Mouse (Mus musculus) R1 (cell line): Measurements from ENCODE around the gene Cenpu.

ENCODE experiments used
- DNase-seq: peaks from one replicate; pipeline ENCODE4 v3.0.0-alpha.2; 2018; ENCODE audit warnings: low read depth, low spot score

The Cenpu gene

DNA sequence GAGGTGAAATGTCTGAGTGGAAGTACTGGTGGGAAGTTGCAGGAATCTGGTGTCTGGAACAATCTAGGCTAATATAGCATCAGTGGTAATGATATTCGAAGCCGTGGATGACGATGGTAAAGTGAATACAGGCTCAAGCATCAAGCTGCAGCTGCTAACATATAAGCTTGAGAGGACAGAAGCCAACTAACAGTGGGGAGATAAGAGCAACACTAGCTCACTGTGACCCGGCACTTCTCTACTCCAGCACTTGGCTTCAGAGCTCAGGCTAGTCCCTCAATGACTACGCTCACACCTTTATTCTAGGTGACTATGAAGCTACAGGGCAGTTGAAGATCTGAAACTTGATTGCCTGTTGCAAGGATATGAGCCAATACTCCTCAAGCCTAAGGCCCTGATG, 46.9 kb downstream of the Cenpu start:
- DNase-seq = no peak

DNA sequence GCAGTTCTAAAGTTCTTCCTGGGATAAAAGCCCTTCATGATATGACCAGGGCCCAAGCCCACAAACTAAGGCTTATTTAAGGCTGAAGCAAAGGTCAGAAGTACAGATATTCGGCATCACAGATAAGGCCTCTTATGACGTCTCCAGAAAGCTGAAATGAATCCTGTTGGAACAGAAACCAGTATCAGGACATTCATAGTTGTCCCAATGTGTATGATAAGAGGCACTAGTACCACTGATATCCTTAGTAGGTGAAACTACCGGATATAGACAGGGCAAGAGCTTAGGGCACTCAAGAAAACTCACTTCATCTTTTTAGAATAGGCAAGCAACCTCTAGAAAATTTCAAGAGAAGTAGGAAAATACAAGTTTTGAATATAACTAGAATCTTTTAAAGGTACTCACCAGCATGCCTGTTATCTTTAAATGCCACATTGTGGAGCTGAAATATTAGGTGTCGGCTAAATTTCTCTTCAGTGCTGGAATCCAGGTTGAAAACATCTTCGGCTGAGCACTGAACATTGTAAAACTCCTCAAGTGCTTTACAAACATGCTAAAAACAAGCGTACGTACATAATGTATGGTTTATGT, 47.6 kb downstream of the Cenpu start:
- no peak for DNase-seq

DNA sequence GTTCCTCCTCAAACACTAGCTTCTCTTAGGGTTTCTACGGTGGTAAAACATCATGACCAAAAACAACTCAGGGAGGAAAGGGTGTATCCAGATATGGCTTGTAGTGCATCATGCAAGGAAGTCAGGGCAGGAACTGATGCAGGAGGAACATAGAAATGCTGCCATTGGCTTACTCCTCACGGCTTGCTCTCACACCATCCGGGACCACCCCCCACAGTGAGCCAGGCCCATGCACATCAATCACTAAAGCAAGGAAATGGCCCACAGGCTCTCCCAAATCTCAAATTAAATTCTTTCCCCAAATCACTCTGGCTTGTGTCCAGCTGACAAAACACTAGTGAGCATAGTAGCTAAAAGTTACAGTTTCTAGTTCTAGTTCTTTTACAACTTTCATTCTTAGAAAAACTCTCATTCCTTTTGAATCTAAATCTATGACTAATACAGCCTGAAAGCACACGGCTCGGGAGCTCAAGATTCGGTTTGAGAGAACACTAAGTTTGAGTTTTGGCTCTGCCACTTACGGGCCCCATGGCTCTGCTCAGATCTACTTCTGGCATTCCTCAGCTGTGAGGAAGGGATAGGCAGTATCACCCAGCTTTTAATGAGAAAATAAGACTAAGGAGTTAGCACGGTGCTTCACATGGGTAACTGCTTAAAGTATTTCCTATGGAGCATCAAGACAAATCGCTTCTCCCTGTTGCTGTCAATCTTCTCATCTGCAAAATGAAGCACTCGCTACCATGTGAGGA, 49.3 kb downstream of the Cenpu start:
- peak; percentile 14 for DNase-seq

DNA sequence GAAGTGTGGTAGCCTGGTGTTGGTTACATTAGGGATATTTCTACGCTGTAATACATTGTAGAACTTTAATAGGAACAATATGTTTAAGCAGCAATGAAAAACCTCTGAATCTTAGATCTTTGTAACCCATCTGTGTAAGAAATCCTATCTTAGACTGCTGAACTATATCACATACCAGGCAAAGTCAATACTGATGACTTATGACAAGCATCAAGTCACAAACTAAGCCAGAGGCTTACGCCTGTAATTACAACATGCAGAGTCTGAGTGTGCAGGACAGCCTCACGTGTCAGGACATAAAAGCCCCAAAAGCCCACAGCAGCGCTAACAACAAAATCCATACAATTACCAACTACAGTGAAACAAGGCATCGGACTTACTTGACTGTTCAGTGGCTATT, 51.8 kb downstream of the Cenpu start:
- no peak for DNase-seq

DNA sequence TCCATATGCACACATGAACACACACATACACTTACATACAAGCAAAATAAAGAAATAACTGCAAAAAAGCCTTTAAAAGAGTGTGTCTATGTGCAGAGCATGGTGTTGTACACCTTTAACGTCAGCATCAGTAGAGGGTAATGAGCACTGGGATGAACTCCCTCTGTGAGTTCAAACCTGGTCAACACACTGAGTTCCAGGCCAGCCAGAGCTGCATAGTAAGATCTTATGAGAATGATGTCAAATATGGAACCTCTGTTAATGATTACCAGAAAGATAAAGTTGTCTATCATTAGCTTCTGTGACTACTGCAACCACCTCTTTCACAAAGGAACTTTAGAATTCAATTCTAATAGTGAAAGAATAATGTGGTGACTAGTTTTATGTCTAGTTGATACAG, 55.1 kb downstream of the Cenpu start:
- DNase-seq = no peak

DNA sequence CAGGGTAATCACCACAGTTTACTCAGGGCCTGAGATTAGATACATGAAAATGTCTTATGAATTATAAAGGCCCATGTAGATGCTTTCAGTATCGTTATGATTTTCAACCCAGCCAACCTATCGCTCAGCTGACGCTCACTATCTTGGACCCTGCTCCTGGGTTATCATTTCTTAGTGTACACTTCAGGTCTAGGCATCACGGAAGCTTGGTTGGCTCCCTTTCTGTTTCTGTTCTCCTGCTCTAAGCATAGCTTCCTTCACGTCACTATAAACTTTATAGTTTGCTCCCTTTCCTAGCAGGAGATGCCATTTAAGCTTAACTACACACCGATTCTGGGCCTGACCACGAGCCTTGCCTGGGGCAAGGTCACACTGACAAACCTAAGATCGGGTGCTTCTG, 59.7 kb downstream of the Cenpu start:
- DNase-seq = no peak

DNA sequence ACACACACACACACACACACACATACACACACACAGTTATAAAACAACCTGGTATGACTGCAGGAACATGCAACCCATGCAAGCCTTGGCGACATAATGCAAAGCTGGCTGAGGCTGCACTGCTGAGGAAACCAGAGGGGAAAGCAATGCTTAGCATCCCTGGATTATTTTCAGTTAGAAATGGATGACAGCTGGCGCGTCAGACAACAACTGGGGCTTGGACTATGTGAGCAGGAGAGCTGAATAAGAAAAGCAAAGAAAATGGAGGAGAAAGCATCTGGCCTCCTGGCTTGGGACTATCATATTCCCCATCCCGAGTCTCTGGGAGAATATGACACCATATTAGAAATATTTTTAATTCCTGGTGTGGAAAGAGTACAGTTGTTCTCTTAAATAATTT, 61.1 kb downstream of the Cenpu start:
- DNase-seq = no peak

DNA sequence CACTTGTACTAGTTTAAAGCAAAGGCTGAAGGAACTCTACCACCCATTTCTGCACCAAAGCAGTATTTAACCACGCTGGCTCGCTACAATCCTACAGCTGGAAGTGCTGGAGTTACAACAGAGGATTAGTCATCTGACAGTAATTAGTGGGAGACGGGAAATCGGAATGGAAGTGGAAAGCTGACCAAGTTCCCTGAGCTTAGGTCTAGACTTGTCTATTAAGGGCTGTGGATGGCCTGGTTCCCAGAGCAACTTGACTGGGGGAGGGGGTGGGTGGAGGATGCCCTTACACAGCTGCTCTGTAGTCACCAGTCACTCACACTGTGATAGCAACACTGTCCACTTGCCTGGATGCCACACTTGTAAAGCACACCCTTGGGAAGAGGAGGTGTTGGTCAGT, 61.5 kb downstream of the Cenpu start:
- no peak for DNase-seq

DNA sequence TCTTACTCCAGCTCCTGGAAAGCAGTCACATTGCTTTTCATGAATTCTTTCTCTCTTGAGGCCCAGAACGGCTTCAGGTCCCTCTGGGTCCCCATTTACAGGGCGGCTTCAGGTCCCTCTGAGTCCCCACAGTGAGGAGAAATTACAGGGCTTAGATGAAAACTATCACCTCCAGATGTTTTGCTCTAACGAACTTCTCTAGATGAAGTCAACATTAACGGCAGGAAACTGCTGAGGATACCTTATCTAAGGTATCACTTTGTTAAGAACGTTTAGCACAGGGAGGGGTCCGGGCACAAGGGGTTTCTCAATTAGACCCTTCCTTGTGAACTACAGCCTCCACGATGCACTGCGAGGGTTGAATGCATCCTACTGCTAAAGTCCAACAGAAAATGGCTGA, 64.1 kb downstream of the Cenpu start:
- no peak for DNase-seq

DNA sequence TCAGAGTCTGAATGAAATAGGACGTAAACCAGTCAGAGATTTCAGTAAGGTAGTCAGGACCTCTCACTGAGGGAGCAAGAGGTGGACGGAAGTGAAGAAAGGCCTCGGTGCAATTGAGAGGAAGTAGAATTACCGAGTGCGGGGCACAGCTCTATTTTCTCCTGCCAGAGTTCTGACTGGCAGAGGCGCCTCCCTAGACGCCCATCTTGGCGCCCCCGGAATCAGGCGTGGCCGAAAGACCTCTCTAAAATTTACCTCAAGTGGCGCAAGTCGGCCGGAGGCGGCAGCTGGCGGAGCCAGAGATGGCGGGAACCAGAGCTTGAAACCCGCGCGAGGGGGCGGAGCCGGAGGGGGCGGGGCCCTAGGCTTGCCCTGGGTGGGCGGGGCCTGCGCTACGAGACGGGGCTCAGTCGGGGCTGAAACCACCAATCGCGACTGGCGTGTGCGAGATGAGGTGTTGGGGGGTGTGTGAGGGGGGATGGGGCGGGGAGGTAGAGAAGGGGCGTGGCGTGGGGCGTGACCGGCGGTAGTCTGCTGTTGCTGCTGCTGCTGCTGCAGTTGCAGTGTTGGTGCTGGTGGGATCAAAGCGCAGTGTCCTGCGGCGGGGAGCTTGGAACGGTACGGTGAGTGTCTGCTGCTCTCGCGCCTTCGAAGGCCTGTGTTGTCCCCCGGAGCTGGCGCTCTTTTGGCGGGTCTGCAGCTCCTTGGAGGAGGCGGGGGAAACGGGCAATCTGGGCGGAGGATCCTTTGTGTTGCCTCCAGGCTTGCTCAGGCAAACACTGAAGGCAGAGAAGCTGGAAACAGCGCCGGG, 65.3 kb downstream of the Cenpu start, which contains the start of the genes Primpol and Casp3:
Gene Primpol, minus strand, starts transcription at position 334 of the 811 bp plus-strand sequence.
Gene Casp3, plus strand, starts transcription at position 413 of the 811 bp plus-strand sequence.
- DNase-seq = peak; percentile 96

DNA sequence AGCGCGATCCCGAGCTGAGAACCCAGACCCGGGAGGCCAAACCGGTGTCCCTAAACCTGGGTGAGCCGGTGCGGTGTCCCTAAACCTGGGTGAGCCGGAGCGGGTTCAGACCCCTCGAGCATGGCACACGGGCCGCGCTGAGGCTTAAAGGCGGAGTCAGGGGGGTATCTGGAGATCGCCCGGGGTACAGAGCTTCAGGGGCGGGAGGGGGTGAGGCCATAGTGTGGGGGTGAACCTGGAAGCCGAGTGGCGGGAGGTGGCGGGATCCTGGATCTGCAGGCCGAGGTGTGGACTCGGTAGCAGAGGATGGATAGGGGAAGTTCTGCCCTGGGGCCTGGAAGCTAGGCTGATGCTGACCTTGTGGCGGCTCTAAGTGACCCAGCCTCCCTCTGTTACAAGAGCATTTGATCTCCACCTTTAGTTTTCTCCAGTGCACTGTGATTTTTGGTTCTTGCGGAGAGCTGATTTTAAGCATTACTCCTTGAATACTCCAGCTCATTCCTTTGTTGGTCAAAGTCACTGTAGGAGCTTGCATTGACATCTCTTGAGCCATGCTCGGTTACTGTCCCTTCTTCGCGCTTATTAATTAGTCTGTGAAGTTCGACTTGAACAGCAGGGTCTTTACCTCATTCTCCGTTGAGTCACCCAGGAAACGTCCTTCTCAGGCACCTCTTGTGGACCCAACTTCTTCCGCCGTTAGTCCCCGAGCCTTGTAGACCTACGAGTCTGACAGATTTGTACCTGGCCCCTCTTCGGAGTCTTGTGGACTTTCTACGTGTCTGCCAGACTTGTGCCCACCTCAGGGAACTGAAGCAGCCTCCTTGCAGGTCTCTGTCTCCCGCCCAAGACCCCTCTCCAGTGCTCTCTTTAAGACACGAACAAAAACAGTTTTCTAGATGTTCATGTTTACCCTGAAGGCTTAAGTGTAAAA, 66.1 kb downstream of the Cenpu start:
- peak; percentile 10 for DNase-seq

DNA sequence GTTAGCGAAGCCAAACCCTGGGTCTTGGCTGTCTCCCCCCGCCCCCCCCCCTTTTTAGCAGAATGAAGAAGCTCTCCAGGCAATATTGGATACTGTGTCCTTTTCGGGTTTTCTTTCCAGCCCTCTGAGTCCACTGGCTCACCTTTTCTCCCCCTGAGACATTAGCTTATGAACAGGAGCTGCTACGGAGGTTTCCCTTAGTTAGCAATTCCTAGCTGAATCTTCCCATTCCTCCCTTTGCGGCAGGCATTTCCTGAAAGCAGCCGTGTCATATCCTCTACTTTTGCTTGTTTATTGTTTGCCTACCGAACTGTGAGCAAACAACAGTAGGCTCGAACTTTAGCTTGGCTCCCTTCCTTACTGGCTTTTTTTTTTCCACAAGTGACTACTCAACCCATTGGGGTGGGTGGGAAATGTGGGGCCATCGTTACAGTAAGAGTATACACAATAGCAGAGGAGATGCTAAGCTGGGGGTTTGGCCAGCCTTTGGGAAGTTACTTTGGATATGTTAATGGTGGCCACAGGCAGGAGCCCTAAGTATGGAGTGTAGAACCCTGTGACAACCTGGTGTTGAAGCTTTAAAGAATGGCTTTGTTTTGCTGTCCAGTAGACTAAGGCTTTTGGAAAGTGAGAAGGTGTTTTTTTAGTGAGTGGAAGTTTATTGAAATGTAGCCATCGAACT, 67.0 kb downstream of the Cenpu start:
- peak; percentile 84 for DNase-seq

DNA sequence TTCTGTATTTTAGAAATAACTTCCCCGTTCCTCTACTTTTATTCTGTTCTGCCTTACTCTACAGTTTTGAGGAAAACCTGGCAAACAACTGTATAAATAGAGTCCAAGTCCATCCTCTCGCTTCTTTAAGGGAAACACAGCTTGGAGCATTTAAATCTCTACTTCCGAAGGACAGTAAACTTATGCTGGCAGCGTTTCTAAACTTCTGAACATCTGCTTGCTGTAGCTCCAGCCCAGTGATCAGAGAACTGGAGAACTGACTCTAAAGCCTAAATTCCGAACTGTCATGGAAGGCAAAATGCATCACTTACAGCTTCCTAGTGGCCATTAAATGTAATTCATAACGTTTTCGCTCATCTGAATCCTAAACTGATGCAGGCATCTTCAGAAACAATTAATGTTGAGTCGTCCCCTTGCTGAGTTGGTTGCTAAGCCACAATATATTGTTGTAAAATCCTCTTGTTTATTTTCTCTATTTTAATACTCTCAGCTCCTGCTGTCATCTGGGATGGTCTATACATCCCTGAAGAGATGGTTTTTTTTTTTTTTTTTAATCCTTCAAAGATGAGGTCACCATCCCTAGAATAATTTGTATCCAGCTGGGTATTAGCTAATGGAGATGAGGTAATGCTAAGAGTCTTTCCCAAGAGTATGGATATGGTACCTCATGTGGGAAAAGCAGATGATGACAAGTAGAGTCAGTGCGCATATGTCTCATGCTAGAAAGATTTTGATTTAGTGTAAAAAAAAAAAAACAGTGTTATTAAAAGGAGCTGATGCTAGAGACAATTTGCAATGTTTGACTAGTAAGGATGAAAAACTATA, 70.8 kb downstream of the Cenpu start:
- no peak for DNase-seq

DNA sequence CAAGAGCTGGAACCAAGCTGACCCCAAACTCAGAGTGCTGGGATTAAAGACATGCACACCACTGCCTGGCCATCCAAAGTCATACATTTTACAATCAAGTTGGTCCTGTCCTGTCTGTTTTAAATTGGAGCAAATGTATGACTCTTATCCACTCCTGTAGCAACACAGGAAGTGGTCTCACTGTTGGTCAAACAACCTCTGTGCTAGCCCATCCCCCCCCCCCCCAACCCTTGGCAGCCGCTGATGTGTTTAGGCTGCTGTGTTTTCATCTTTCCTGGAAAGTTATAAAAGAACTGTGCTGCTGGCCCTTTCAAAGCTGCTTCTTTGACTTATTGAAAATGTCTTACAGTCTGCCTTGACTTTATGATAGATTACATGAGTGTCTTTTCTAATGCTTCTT, 73.3 kb downstream of the Cenpu start:
- DNase-seq = no peak

DNA sequence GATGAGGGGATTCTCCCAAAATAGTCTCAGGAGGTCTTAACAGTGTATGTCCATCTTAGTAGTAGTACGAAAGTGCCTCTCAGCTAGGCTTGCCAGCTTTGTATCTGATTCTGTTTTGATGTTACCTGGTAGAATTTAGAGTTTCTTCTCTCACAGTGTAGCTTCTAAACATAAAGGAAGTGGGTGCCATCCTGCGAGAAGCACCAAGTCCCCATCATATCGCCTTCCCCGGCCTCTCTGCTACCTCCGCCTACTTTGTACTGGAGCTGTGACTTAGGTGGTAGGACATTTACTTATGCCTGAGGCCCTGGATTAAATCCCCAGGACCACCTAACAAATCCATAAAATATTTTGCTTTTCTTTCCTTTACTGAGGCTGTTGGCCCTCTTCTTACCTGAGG, 74.8 kb downstream of the Cenpu start:
- no peak for DNase-seq

DNA sequence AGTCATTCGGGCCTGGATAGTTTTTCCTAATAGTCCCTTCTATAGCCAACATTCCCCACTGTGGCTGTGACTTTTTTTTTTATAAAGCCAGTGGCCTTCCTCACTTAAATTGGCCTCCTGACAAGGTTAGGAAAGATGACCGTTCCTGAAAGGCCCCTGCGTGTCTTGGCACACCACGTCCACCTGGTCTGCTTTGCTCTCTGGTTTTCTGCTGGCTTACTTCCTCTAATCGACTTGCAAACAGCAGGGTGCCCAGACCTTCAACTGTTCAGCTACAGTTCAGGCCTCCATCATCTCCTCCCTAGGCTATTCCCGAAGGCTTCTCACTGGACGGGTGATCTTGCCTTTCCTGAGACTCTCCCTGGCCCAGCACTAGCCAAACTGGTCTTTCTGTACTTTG, 76.1 kb downstream of the Cenpu start:
- peak; percentile 32 for DNase-seq

DNA sequence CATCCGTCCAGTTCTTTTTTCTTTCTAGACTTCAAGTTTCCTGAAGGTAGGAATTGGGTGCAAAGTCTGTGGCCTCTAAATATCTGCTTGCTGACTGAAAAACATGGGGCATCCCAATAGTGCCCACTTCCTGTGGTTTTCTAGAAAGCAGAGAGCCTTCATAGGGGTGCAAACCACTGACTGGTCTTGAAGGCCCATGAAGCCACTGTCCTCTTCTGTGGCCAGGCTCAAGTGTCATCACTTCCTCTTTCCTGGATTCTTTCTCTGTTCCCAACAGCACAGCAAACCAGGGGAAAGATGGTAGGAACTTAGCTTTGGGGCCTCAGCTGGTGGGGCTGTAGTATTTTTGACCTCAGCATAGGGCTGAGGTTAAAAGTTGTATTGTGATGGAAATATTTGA, 76.8 kb downstream of the Cenpu start:
- no peak for DNase-seq
